Mouse (Mus musculus): ENCODE results near the gene Ly75. TPM values are rescaled to one million over a fixed set of nuclear protein-coding genes. Genes with fewer than 3 reads are reported as not detected.

Ly75 gene
- polyA plus RNA-seq, 1 experiment from 2014 or later, result 0.41 TPM

DNA sequence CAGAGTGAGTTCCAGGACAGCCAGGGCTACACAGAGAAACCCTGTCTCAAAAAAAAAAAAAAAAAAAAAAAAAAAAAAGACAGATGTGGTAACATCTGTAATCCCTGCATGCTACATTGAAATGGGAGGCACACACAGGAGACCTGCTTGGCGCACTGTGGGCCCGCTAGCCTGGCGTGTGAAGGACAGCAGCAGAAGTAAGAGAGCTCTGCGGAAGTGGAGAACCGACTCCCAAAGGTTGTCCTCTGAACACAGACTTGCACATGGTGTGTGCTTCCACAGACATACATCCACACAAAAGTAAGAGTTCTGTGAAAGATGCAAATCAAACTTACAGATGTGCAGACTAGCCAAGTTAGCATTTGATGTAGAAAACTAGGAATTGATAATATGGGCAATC, 123.9 kb downstream of the Ly75 start:
- H3K4me1 ChIP-seq (ENCODE audit: control insufficient read depth, insufficient read depth, low read length), result no peaks in the 10 kb centered on the region
- H3K9me3 ChIP-seq (replicated peaks; ENCODE audit: control insufficient read depth, low read length), result no peaks in the 10 kb centered on the region
- H3K27me3 ChIP-seq (replicated peaks; ENCODE audit: control insufficient read depth, insufficient read depth, low read length), result no peaks in the 10 kb centered on the region
- H3K36me3 ChIP-seq (ENCODE audit: control insufficient read depth, insufficient read depth, low read length), result 0 out of 2 replicates have a peak, but pooled peaks cover 2% of the 10 kb centered on the region
- DNase-seq (ENCODE audit: low spot score) (no peak), ATAC-seq (no peak)
- no peak overlapping the region for H3K4me3 ChIP-seq (ENCODE audit: low read depth, low read length)
- H3K27ac ChIP-seq (ENCODE audit: low read depth, low read length), result no peak overlapping the region
- no peak overlapping the region for H3K9ac ChIP-seq (ENCODE audit: low read length)
- 92% methylated on average over 5 of the region's 5 CpGs for WGBS
- no peak overlapping the region for H3K4me2 ChIP-seq (ENCODE audit: low read length)

DNA sequence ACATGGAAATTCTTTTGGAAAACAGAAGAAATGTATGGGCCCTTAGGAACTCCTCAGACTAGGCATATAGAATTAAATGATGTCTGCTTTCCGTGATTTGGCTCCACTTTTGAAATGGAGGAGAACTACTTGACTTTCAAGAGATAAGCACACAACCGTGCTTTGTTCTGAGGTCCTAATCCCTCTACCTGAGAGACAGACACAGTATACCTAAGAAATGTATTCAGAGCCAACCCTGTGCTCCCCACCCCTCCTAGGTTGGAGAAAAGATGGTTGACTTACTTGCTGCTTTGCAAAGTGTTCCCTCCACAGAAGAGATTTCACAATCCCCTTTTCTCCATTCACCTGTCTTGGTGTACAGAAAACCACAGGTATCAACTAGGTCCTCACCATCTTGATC, 126.4 kb downstream of the Ly75 start:
- ATAC-seq (no peak), DNase-seq (ENCODE audit: low spot score) (no peak)
- Histone ChIP-seq H3K4me1 (ENCODE audit: control insufficient read depth, insufficient read depth, low read length) (no peaks in the 10 kb centered on the region), H3K9me3 (replicated peaks; ENCODE audit: control insufficient read depth, low read length) (no peaks in the 10 kb centered on the region), H3K9ac (ENCODE audit: low read length) (no peak overlapping the region), H3K4me2 (ENCODE audit: low read length) (no peak overlapping the region), H3K27me3 (replicated peaks; ENCODE audit: control insufficient read depth, insufficient read depth, low read length) (no peaks in the 10 kb centered on the region), H3K4me3 (ENCODE audit: low read depth, low read length) (no peak overlapping the region), H3K27ac (ENCODE audit: low read depth, low read length) (no peak overlapping the region), H3K36me3 (ENCODE audit: control insufficient read depth, insufficient read depth, low read length) (0 out of 2 replicates have a peak, but pooled peaks cover 4% of the 10 kb centered on the region)
- WGBS, result 85% methylated on average over 2 of the region's 2 CpGs

DNA sequence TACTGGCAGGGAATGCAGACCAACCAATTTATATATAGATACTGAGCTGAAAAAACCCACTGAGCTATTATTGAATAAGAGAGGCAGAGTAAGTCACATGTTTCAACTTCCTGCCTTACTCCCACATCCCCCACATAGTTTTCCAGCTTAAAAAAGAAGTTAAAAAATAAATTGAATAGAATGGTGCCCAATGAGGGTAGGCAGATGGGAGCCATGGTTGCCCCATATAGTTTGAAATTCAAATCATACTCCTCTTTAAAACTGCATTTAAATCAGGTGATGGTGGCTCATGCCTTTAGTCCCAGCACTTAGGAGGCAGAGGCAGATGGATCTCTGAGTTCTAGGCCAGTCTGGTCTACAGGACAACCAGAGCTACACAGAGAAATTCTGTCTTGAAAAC, 129.6 kb downstream of the Ly75 start:
- H3K36me3 ChIP-seq (ENCODE audit: control insufficient read depth, insufficient read depth, low read length), result peaks cover 21% of the 10 kb centered on the region
- no peak overlapping the region for H3K4me2 ChIP-seq (ENCODE audit: low read length)
- DNase-seq (ENCODE audit: low spot score) (no peak), ATAC-seq (no peak)
- H3K4me3 ChIP-seq (ENCODE audit: low read depth, low read length), result no peak overlapping the region
- no peak overlapping the region for H3K27ac ChIP-seq (ENCODE audit: low read depth, low read length)
- H3K4me1 ChIP-seq (ENCODE audit: control insufficient read depth, insufficient read depth, low read length), result no peaks in the 10 kb centered on the region
- H3K9me3 ChIP-seq (replicated peaks; ENCODE audit: control insufficient read depth, low read length), result no peaks in the 10 kb centered on the region
- H3K27me3 ChIP-seq (replicated peaks; ENCODE audit: control insufficient read depth, insufficient read depth, low read length), result no peaks in the 10 kb centered on the region
- no peak overlapping the region for H3K9ac ChIP-seq (ENCODE audit: low read length)

DNA sequence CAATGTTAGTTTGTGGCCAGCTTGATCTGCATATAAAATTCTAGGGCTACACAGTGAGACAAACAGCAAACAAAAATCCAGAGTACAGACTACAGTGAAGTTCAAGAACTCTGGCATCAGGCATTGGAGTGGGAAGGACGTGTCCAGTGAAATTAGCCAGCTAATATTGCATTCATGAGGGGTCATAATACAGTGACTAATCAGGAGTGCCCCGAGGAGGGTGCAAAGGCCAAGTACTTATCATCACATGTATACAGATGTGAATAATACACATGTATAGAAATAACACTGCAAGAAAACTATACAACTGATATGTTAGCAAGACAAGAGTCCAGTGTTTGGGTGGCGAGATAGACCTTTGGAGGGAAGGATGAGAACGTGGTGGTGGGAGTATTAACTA, 130.3 kb downstream of the Ly75 start:
- Histone ChIP-seq H3K9me3 (replicated peaks; ENCODE audit: control insufficient read depth, low read length) (no peaks in the 10 kb centered on the region), H3K4me3 (ENCODE audit: low read depth, low read length) (no peak overlapping the region), H3K27ac (ENCODE audit: low read depth, low read length) (no peak overlapping the region), H3K4me2 (ENCODE audit: low read length) (no peak overlapping the region), H3K4me1 (ENCODE audit: control insufficient read depth, insufficient read depth, low read length) (no peaks in the 10 kb centered on the region), H3K27me3 (replicated peaks; ENCODE audit: control insufficient read depth, insufficient read depth, low read length) (no peaks in the 10 kb centered on the region), H3K9ac (ENCODE audit: low read length) (no peak overlapping the region), H3K36me3 (ENCODE audit: control insufficient read depth, insufficient read depth, low read length) (peaks cover 21% of the 10 kb centered on the region)
- DNase-seq (ENCODE audit: low spot score) (no peak), ATAC-seq (no peak)
- WGBS, result 84% methylated on average over 4 of the region's 4 CpGs

Other genes with a start within 250 kb of the Ly75 start
- 40.4 and 61.9 TPM in 2 replicates for gene Baz2b, start 173.5 kb downstream of the Ly75 start, polyA plus RNA-seq (2014; fragmentation: Nextera tagmentation; extraction: Ambion mirVana)
- gene March7, start 173.4 kb downstream of the Ly75 start, polyA plus RNA-seq (2014; fragmentation: Nextera tagmentation; extraction: Ambion mirVana), result 94.9 and 98.0 TPM in 2 replicates
- gene Cd302, start 98.8 kb downstream of the Ly75 start, polyA plus RNA-seq (2014; fragmentation: Nextera tagmentation; extraction: Ambion mirVana), result 12.2 and 12.6 TPM in 2 replicates
- gene Pla2r1, start 170.0 kb upstream of the Ly75 start, polyA plus RNA-seq (2014; fragmentation: Nextera tagmentation; extraction: Ambion mirVana), result 0.24 and 0.28 TPM in 2 replicates

Data from forebrain, embryonic 14.5 days (tissue).